Mouse (Mus musculus) lung, embryonic 16.5 days (tissue): ENCODE measurements around the gene 4930556J24Rik. TPM values are rescaled to one million over a fixed set of nuclear protein-coding genes. Genes with fewer than 3 reads are reported as not detected.
"Not testable (repeated sequence)": the region's sequence is repeated elsewhere in the genome, so short reads cannot be mapped to it uniquely, and the experiment has no call there.

Experiments
- ATAC-seq: fragments of 200-750 bp; cut with Nextera tagmentation; 2 replicates; pipeline ENCODE4 v1.8.0; 2017; ENCODE audit warnings: low read depth, mild to moderate bottlenecking, moderate library complexity
- H3K27ac ChIP-seq: fragments of 300-500 bp; sonication (generic); 2 replicates; pipeline ENCODE4 v1.5.1; 2014; ENCODE audit warnings: mild to moderate bottlenecking, control low read depth, low read length
- H3K27me3 ChIP-seq: fragments of 300-500 bp; sonication (generic); 2 replicates; pipeline ENCODE4 v1.6.1; 2014; ENCODE audit warnings: low read depth, low read length, mixed read lengths; ENCODE audit not compliant: control insufficient read depth, insufficient read depth
- H3K36me3 ChIP-seq: fragments of 300-500 bp; sonication (generic); 2 replicates; pipeline ENCODE4 v1.6.1; 2014; ENCODE audit warnings: low read length; ENCODE audit not compliant: control insufficient read depth, insufficient read depth
- H3K4me1 ChIP-seq: fragments of 300-500 bp; sonication (generic); replicated peaks from 2 replicates; pipeline ENCODE4 v1.6.1; 2014; ENCODE audit warnings: low read length, mixed read lengths; ENCODE audit not compliant: control insufficient read depth, insufficient read depth
- H3K4me2 ChIP-seq: fragments of 300-500 bp; sonication (generic); 2 replicates; pipeline ENCODE4 v1.6.1; 2014; ENCODE audit warnings: low read depth, low read length, control low read depth
- H3K4me3 ChIP-seq: fragments of 300-500 bp; sonication (generic); 2 replicates; pipeline ENCODE4 v1.5.1; 2014; ENCODE audit warnings: mild to moderate bottlenecking, low read length, control low read depth
- H3K9ac ChIP-seq: fragments of 300-500 bp; sonication (generic); 2 replicates; pipeline ENCODE4 v1.6.1; 2014; ENCODE audit warnings: low read length, control low read depth
- H3K9me3 ChIP-seq: fragments of 300-500 bp; sonication (generic); 2 replicates; pipeline ENCODE4 v1.6.1; 2016; ENCODE audit warnings: low read length; ENCODE audit not compliant: control insufficient read depth
- WGBS: fragments of 180-500 bp; shearing (Covaris S2); extraction: QIAGEN DNeasy Blood & Tissue Kit; methylation state at CpG from one replicate; pipeline ENCODE4 v1.1.7; 2014; 5-methylcytosine and 5-hydroxymethylcytosine counted together
- polyA plus RNA-seq: library from polyadenylated mRNA; unstranded; fragments of >200 nt; fragmentation: Nextera tagmentation; extraction: Ambion mirVana; gene quantifications from 2 replicates; pipeline ENCODE4 v1.2.1, GENCODE M21; 2015

4930556J24Rik gene
- polyA plus RNA-seq, result 0.24 and 0.38 TPM in 2 replicates

- Histone ChIP-seq H3K4me3 (no peak within 1 kb of the TSS), H3K9ac (no peak within 1 kb of the TSS), H3K27me3 (no peaks in the 10 kb centered on the region), H3K36me3 (peaks cover 50% of the 10 kb centered on the region), H3K4me2 (no peak within 1 kb of the TSS), H3K9me3 (no peaks in the 10 kb centered on the region), H3K4me1 (no peaks in the 10 kb centered on the region), H3K27ac (no peak within 1 kb of the TSS)
- ATAC-seq, result no peak
- 94% methylated on average over 6 of the region's 6 CpGs for WGBS
Measured at GRCm38 (mm10) chr11:3976678-3977077, at the start of gene 4930556J24Rik. Gene 4930556J24Rik, minus strand, starts transcription at chr11:3976778.

- Histone ChIP-seq H3K4me2 (no peak overlapping the region), H3K27me3 (no peaks in the 10 kb centered on the region), H3K4me1 (no peaks in the 10 kb centered on the region), H3K9ac (no peak overlapping the region), H3K36me3 (no peaks in the 10 kb centered on the region), H3K9me3 (no peaks in the 10 kb centered on the region), H3K4me3 (no peak overlapping the region), H3K27ac (no peak overlapping the region)
- WGBS, result 64% methylated on average over 2 of the region's 2 CpGs
- ATAC-seq, result no peak
Measured at GRCm38 (mm10) chr11:4023321-4023720, 46.7 kb upstream of the 4930556J24Rik start.

- not testable (repeated sequence) for ATAC-seq, H3K9me3 ChIP-seq, H3K4me1 ChIP-seq, H3K27me3 ChIP-seq, H3K36me3 ChIP-seq, H3K4me3 ChIP-seq, H3K4me2 ChIP-seq, H3K27ac ChIP-seq, H3K9ac ChIP-seq
- WGBS, result 89% methylated on average over 13 of the region's 13 CpGs
Measured at GRCm38 (mm10) chr11:4022111-4022510, 45.5 kb upstream of the 4930556J24Rik start.

- 78% methylated on average over 14 of the region's 14 CpGs for WGBS
- not testable (repeated sequence) for ATAC-seq, H3K4me1 ChIP-seq, H3K27ac ChIP-seq, H3K36me3 ChIP-seq, H3K4me2 ChIP-seq, H3K9ac ChIP-seq, H3K4me3 ChIP-seq, H3K9me3 ChIP-seq, H3K27me3 ChIP-seq
Measured at GRCm38 (mm10) chr11:4015796-4016195, 39.2 kb upstream of the 4930556J24Rik start.

GRCm38 (mm10) chr11:4012616-4013015, 36.0 kb upstream of the 4930556J24Rik start:
- Histone ChIP-seq H3K4me1 (no peaks in the 10 kb centered on the region), H3K36me3 (no peaks in the 10 kb centered on the region), H3K4me2 (no peak overlapping the region), H3K4me3 (no peak overlapping the region), H3K27ac (no peak overlapping the region), H3K9me3 (peaks cover 2% of the 10 kb centered on the region; the same call in 1 of the 2 replicates), H3K27me3 (no peaks in the 10 kb centered on the region), H3K9ac (no peak overlapping the region)
- ATAC-seq, result no peak
- WGBS, result 74% methylated on average over 1 of the region's 1 CpGs

GRCm38 (mm10) chr11:4006462-4006861, 29.9 kb upstream of the 4930556J24Rik start:
- Histone ChIP-seq H3K4me1 (no peaks in the 10 kb centered on the region), H3K4me2 (no peak overlapping the region), H3K9ac (no peak overlapping the region), H3K36me3 (no peaks in the 10 kb centered on the region), H3K4me3 (no peak overlapping the region), H3K27me3 (no peaks in the 10 kb centered on the region; the same call in 1 of the 2 replicates), H3K27ac (no peak overlapping the region), H3K9me3 (no peaks in the 10 kb centered on the region)
- no peak for ATAC-seq
- WGBS, result 71% methylated on average over 3 of the region's 3 CpGs

GRCm38 (mm10) chr11:4005220-4005805, 28.7 kb upstream of the 4930556J24Rik start:
- Histone ChIP-seq H3K4me3 (no peak overlapping the region), H3K9ac (no peak overlapping the region), H3K9me3 (no peaks in the 10 kb centered on the region), H3K36me3 (no peaks in the 10 kb centered on the region), H3K4me1 (no peaks in the 10 kb centered on the region), H3K4me2 (no peak overlapping the region), H3K27me3 (no peaks in the 10 kb centered on the region; the same call in 1 of the 2 replicates), H3K27ac (no peak overlapping the region)
- WGBS, result 53% methylated on average over 5 of the region's 5 CpGs
- ATAC-seq, result no peak

- no peaks in the 10 kb centered on the region for H3K9me3 ChIP-seq
- no peak overlapping the region for H3K27ac ChIP-seq
- peaks cover 32% of the 10 kb centered on the region for H3K27me3 ChIP-seq
- no peak overlapping the region for H3K9ac ChIP-seq
- ATAC-seq, result no peak
- WGBS, result 7% methylated on average over 5 of the region's 5 CpGs
- no peaks in the 10 kb centered on the region; the same call in 1 of the 2 replicates for H3K4me1 ChIP-seq
- no peak overlapping the region for H3K4me2 ChIP-seq
- no peak overlapping the region for H3K4me3 ChIP-seq
- no peaks in the 10 kb centered on the region for H3K36me3 ChIP-seq
Measured at GRCm38 (mm10) chr11:4001603-4002002, 25.0 kb upstream of the 4930556J24Rik start.

GRCm38 (mm10) chr11:3999547-3999946, 23.0 kb upstream of the 4930556J24Rik start:
- no peak overlapping the region for H3K4me3 ChIP-seq
- no peaks in the 10 kb centered on the region; the same call in 1 of the 2 replicates for H3K4me1 ChIP-seq
- no peaks in the 10 kb centered on the region for H3K36me3 ChIP-seq
- no peak overlapping the region for H3K27ac ChIP-seq
- WGBS, result 64% methylated on average over 5 of the region's 5 CpGs
- H3K9me3 ChIP-seq, result no peaks in the 10 kb centered on the region
- no peak for ATAC-seq
- H3K27me3 ChIP-seq, result peaks cover 32% of the 10 kb centered on the region
- H3K9ac ChIP-seq, result no peak overlapping the region
- H3K4me2 ChIP-seq, result no peak overlapping the region
